Mouse (Mus musculus): ENCODE data around the gene AI854703.
"Not testable (repeated sequence)": the region's sequence is repeated elsewhere in the genome, so short reads cannot be mapped to it uniquely, and the experiment has no call there.

AI854703 gene

DNA sequence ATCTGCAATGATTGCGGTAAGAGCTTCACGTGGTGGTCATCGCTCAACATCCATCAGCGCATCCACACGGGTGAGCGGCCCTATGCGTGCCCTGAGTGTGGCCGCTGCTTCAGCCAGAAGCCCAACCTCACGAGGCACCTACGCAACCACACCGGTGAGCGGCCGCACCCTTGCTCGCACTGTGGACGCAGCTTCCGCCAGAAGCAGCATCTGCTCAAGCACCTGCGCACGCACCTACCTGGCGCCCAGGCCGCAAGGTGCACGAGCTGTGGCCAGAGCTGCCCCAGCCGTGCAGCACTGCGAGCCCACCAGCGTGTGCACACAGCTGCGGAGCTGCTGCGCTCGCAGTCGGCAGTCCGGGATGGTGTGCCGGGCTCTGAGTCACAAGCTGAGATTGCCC, 6.5 kb upstream of the AI854703 start:
- no peak for DNase-seq

DNA sequence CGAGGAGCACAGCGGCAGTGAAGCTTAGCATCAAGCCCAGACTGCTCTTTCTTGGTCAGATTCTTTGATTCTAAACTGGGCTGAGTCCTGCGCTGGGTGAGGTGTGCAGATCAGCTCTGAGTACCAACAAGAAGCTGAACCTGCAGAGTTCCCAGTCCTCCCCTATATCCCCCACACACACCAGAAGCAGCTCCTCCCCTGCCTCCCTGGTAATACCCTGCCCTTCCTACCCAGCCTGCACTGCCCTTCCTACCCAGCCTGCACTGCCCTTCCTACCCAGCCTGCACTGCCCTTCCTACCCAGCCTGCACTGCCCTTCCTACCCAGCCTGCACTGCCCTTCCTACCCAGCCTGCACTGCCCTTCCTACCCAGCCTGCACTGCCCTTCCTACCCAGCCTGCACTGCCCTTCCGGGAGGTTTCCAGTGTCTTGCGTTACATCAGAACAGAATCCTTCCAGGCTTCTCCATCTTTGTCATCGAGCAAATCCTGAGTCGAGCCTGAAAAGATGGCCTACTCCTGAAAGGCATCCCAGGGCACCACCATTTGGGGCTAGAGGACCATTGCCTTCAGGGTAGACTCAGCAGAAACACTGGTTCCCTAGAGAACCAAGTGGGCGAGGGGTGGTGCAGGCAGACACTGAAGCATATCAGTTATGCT, 4.2 kb upstream of the AI854703 start:
- DNase-seq: not testable (repeated sequence)

DNA sequence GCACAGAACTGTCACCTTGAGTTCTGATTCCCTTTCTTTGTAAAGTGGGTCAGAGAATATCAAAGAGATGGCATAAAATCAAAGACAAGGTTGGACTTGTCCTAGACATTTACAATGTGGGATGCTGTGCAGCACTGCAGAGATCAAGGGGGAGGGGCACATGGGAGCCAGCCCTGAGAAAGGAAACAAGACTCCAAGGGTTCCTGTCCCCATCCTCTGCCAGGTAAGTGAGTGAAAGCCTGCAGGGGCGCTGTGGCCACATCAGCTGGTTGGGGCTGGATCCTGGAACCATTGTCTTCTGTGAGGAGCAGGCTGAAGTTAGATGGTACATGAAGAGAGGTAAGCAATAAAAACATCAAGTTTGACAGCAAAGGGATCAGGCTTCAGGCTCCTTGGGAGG, 3.1 kb upstream of the AI854703 start:
- no peak for DNase-seq

DNA sequence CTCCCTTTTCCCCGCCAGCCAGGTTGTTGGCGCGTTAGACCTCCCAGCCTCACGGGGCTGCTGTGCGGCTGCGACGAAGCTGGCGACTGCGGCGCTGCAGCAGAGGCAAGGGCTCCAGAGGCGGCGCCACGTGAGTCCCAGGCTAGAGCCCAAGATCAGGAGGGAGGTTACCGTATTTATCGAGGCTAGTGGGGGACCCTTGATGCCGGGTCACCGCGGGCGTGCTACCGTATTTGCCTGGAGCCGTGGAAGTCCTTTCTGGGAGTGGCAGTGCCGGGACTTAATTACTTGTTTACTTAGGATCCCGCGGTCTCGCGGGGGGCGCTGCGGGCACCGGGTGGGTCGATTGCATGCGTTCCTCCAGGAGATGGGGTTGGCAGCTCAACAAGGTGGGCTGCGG, 420 bp downstream of the AI854703 start:
- peak; percentile 59 for DNase-seq

DNA sequence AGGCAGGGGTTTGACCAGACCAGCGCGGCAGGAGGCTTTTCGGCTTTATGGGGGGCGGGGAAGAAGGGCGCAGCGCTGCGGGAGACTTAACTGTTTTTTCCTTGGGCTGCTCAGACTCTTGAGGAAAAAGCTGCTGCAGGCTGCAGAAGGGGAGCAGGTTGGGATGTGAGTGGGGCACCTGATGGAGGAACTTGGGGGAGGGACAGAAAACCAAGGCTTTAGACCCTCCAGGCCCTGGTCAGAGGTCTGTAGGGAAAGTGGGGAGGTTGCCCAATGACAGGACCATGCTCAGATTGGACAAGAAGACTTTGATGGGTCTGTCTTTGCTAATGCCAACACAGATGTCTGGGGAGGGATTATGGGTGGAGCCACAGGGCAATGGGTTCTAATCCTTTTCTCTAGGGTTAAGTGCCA, 954 bp downstream of the AI854703 start:
- no peak for DNase-seq

DNA sequence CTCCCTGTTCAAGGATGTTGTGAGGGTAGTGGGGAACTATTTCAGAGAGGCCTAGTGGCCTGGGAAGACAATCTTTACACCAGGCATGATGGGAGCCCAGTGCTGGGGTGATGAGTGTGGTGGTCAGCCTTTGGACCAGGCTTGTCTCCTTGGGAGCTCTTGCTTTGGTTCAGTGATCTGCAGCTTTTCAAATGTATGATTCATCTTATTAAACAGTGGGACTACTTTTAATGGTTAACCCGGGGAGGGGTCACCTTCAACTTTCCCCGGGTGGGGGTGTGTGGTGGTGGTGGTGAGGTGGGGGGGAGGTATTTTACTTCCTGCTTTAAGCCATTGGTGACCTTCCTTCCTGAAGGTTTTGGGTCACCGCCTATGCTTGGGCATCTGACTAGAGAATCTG, 1.8 kb downstream of the AI854703 start:
- no peak for DNase-seq

DNA sequence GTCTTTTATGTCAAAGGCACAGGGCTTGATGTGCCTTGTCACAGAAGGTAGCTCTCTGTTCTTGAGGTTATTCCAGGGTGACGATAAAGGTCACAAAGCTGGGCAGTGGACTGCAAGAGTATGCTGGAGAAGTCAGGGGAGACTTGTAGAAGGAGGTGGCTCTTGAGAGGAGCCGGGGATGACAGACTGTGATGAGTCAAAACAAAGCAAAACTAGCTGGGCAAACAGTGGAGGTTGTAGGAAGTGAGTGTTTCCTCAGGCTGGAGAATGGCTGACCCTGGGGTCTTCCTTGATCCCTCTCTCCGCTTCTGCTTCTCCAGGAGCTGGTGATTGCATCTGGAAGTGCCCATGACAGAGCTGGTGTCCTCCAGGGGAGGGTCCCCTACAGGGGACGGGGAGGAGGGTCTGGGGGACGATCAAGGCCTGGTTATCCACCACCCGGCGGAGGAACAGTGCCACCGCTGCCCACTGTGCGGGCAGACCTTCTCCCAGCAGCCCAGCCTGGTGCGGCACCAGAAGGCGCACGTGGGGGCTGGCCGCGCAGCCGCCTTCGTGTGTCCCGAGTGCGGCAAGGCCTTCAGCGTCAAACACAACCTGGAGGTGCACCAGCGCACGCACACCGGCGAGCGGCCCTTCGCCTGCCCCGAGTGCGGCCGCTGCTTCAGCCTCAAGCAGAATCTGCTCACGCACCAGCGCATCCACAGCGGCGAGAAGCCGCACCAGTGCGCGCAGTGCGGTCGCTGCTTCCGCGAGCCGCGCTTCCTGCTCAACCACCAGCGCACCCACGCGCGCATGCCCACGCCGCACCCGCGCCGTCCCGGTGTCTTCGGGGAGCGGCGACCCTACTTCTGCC, 2.5 kb downstream of the AI854703 start:
- peak; percentile 52 for DNase-seq

DNA sequence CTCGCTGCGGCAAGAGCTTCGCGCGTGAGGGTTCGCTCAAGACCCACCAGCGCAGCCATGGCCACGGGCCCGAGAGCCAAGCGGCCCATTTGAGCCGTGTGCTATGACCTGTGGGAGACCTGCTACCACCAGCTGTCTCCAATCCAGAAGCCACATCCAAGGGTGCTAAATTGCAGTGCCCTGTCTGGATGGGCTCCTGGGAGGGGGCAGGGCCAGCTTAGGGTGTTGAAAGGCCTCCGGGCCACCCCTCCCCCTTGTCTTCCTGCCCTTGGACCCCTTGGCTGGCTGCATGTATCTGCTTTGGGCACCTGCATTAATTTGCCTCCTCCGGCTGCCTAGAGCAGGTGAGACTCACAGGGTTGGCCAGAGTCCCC, 3.1 kb downstream of the AI854703 start:
- no peak for DNase-seq

DNA sequence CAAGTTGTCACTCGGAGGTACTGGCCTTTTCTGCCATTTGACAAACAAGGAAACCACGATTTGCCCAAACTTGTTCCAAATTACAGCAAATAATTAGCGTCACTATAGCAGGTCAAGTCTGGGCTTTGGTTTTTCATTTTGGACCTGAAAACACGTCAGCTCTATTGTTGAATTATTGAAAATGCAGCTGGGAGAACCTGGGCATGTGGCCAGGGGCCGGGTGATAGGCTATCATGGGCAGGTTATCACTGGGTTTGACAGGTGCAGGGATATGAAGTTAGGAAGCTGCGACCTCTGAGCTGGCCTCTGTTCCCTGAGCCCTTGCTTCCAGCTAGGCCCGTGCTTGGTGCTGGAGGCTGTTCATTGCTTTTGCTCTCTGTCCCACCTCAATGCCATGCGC, 4.3 kb downstream of the AI854703 start:
- DNase-seq: no peak

DNA sequence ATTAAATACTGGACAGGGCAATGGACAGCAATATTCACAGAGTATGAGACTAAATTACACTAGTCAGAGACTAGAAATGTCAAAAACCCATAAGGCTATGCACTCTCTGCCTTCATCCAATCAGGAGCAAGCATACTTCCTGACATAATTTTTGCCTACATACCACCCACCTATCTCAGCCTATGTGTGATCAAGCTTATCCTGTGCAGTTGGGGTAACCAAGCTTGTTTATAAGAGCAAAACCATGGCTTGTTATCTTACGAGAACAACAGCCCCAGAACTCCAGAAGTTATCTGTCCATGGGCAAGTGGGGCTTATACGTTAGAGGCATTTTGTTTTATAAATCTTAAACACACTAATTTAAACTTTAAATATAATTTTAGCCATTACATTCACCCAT, 8.5 kb downstream of the AI854703 start:
- no peak for DNase-seq

DNA sequence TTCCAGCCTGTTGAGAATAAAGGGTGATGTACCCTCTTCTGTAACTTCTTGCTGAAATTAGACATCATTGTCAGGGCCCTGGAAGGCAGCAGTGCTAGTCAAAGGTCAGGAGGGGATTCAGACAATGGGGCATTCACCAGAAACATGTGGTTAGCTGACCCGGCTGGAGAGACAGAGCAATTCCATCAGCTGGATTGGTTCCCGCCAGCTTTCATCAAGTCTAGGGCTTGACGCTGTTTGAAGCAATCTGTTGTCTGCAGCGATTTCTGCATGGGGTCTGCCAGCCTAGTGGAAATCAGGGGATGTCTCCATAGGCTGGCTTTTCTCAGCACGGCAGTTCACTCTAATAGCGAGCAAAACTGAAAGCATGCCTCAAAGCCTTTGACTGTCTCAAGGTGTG, 10.0 kb downstream of the AI854703 start:
- DNase-seq: no peak

DNA sequence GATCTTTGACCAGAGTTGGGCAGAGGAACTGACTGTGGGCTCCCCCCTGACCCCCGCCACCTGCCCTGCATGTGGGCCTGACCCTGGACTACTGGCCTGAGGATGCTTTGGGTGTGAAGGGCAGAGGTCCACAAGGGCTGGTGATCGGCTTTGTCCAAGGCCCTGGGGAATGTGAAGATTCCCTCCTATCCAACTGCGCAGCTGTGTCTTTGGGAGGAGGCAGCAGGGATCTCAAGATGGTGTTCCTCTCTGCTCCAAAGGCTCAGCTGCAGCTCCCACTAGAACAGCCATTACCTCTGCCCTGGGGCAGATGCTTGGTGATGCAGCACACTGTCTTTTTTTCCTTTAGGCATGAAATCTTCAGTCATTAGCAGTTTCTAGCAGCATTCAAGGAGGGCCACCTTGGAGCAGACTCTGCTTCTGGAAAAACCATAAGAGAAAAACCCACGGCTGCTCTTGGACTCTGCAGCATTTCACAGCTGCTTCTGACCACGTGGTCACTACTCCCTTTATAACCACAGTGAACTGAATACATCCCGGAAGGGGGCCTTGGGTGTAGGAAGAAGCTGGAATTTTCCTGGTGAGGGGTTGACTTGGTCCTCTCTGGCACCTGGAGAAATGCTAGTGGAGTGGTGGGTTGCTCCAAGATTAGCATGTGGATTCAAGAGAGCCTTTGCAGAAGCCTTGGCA, 11.4 kb downstream of the AI854703 start:
- no peak for DNase-seq

DNA sequence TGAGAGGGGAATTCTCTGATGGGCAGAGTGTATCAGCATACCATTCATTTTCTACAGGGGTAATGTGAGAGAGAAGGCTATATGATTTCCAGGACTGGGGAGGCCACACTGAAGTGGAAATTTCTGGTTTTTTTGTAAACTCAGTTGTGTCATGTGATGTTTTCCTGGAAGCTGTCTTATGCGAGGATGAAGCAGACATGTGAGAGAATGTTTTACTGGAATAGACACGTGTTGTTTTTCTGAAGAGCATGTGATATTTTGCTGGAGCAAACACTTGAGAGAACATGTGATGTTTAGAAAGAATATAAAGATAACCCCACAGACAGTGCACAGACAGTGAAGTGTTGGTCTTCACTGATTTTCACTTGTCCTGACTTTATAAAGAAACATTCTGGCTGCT, 12.0 kb downstream of the AI854703 start:
- no peak for DNase-seq

DNA sequence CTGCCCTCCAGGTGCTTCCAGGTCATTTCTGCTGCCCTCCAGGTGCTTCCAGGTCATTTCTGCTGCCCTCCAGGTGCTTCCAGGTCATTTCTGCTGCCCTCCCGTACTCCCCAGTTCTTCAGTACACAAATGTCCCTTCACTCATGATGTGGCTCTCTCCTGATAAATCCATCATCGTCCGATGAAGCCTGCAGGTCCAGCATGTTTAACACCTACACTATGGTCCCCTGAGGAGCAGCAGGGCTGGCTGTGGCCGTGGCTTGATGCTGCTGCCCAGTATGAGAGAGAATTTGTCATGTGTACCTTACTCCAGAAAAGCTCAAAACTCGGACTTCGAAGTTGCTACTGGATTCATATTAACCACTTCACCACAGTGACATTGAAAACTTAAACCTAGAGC, 14.8 kb downstream of the AI854703 start:
- DNase-seq: no peak

DNA sequence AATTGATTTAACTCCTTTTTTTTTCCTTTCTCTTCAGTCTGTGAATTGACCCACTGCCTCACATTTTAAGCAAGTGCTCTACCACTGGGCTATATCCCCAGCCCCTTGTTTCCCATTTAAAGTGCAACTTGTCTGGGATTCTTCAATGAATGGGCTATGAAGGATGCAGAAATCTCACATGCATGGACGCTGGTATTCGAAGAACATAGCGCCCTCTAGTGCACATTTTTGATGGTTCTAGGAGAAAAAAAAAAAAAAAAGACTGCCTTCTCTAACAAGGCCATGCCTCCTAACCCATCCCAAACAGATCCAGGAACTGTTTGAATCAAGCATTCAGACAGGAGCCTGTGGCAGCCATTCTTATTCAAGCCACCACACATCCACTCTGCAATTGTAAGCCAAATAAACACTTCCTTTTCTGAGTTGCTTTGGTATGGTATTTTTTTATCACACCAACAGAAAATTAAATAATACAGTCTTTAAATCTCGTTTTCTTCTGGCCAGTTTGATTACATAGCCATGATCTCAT, 16.3 kb downstream of the AI854703 start:
- no peak for DNase-seq

DNA sequence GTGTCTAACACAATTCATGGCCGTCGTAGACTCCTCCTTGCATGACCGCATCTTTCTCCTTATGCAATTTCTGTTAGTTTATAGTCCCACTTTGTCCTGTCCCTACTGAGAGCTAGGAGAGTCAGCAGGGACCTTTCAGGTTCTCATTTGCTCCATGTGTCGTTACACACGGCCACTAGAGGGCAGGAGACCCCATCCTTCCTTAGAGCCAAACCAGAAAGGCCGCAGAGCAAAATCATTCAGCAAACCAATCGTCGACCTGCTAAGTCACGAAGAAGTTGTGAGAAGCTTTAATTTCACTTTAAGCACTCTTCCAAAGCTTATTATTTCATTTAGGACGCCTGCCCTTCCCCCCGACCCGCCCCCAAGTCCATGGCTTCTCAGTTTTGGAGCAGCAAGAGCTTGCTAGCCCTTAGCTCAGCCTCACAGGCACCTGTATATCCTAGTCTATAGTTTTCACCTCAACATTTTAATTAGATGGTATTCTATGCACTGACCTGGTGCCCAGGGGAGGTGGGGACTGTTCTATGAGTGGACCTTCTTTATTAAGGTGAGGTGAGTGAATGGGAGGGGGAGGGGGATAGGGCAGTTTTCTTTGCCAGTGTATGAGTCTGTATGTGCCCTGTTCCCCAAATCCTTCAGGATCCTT, 19.2 kb downstream of the AI854703 start:
- DNase-seq: peak; percentile 50

DNA sequence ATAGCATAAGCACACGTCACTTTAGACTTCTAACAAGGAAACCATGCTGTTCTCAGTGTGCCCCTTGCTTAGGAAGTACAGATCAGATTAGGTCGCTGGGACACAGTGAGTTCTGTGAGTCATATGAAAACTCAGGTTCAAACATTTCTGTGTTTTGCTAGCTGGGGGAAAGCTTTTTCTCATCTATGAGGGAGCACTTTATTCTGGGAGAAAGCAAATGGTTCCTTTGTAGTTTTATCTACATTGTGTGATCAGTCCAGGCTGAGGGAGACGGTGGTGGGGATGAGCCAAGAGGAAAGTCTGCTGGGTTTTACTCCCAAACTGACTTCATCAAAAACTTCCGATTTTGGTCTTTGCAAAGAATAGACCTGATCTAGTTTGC, 19.7 kb downstream of the AI854703 start:
- DNase-seq: no peak

DNA sequence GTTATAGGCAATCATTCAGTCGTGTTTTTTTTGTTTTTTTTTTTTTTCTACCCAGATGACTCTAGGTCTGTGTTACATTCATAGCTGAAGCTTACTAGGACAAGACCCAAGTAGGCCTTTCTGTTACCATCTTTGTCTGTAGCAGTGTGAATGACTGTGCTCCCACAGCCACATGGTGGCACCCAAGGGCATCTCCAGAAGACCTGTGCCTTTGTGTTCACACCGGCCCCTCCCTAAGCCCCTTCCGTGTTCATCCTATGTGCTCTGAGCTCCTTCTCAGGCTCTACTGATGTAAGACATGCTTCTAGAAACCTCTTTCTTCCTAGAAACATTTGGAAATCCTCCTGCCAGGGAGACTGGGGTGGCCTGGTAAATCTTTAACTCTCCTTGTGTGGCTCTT, 20.4 kb downstream of the AI854703 start, which contains the start of gene Gimap8:
TSS of gene Gimap8 (plus strand) at position 240 of the 400 bp plus-strand sequence.
- no peak for DNase-seq

DNA sequence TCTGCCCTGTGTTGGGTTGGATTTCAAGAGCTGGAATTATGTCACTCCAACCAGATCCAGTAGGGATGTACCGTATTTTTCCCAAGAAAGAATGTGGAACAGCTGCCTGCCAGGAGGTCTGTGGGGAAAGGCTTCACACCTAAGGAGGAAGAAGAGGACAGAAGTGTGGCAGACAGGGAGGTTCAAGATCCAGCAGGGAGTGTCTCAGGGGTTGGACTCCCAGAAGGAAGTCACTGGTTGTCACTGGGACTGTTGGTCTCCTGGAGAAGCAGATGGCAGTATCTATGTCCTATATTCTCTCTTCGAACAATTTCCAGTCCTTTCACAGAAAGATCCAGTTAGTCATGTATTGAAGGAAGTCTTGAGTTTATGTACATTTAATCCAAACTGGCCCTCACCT, 21.0 kb downstream of the AI854703 start:
- no peak for DNase-seq

DNA sequence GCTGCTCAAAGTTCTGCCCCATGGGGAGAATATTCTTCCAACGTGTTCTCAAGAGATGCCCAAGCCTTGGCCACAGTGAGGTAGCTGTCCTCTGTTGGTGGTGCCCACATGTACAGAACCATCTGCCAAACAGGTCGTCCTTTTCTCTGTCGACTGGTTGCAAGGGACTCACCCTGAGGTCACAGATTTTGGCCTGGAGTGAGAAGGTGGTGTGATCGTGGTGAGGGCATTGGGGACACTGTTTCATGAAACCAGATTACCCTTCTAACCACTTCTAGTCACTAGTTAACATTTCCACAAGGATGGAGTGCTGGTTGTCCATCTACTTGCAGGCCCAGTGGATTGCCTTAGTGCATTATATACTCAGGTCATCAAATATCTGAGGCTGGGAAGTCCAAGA, 22.2 kb downstream of the AI854703 start:
- DNase-seq: no peak

DNA sequence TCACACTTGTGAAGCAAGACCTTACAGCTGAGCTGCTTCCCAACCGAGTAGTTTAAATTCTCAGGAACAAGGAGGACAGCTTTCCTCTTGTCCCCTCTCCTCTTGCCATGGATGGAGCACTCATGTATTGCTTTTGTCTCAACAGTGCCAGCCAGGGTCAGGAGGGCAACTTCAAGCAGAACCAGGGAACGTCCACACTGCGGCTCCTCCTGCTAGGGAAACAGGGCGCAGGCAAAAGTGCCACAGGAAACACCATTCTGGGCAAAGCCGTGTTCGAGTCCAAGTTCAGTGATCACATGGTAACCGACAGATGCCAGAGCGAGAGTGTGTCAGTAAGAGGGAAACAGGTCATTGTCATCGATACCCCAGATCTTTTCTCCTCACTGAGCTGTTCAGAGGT, 23.5 kb downstream of the AI854703 start:
- DNase-seq: no peak

DNA sequence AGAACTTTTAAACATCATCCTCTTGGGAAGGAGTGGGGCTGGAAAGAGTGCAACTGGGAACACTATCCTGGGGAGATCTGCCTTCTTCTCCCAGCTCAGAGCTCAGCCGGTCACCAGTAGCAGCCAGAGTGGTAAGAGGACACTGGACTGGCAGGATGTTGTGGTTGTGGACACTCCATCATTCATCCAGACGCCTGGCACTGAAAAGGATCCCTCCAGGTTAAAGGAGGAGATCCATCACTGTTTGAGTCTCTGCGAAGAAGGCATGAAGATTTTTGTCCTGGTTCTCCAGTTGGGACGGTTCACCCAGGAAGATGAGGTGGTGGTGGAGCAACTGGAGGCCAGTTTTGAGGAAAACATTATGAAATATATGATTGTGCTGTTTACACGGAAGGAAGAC, 32.2 kb downstream of the AI854703 start:
- no peak for DNase-seq

DNA sequence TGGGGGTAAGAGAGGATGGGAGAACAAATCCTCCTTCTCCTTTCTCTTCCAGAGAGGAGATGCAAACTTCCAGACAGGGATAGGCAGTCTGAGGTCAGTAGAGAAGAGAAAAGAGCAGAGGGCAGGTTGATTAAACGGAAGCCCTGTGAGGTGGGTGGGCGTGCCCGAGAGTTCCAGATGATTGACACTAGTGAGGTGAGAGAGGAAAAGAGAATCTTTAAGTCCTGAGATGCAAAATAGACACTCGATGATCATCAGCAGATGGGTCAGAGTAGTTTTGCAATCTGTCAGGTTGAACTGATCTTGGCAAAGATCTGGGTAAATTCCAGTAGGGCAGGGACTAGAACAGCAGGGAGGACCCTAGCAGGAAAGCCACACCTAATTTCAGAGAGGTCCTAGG, 38.2 kb downstream of the AI854703 start:
- DNase-seq: no peak
